Mouse (Mus musculus): ENCODE results near the gene Fgfr2.
"Not testable (repeated sequence)": the region's sequence is repeated elsewhere in the genome, so short reads cannot be mapped to it uniquely, and the experiment has no call there.

The Fgfr2 gene

DNA sequence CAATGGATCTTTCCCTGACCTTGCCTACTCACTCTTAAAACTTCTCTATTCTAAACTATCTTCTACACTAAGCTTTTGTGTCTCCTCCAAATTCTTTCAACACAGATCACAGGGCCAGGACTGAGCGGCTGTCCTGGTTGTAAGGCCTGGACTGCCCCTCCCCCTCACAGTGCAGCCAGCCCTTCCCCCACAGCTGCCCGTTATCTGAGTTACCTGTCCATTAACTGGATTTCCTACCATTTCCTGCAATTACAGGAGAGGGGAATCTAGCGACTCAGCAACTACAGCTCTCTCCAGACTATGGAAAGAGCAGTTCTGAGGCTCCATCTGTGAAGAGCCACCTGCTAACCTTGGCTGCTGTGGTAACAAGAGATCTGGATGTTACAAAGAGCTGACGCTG lies 567.2 kb downstream of the Fgfr2 start:
- CTCF ChIA-PET, result no interaction called here

DNA sequence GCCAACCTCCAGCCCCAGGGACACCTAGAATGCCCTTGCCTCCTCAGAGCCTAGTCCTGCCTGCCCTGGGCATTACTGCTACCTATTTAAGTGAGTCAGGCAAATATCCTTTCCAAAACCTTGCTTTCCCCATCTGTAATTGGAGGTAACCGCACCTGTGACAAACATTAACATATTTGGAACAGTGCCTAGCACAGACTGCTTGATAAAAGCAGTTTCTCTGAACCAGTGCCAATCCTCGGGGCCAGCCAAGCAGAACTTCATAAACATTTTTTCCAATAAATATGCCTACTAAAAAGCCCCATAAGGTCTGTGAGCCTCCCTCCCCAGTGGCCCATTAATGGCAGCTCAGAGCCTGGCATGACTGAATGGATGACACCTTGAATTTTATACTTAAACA lies 569.1 kb downstream of the Fgfr2 start:
- CTCF ChIA-PET, result interaction anchor here (0.7 kb wide), 2 partner anchors 418 to 617 kb away, joined by 3 to 9 read pairs; no protein-coding TSS in a partner anchor

DNA sequence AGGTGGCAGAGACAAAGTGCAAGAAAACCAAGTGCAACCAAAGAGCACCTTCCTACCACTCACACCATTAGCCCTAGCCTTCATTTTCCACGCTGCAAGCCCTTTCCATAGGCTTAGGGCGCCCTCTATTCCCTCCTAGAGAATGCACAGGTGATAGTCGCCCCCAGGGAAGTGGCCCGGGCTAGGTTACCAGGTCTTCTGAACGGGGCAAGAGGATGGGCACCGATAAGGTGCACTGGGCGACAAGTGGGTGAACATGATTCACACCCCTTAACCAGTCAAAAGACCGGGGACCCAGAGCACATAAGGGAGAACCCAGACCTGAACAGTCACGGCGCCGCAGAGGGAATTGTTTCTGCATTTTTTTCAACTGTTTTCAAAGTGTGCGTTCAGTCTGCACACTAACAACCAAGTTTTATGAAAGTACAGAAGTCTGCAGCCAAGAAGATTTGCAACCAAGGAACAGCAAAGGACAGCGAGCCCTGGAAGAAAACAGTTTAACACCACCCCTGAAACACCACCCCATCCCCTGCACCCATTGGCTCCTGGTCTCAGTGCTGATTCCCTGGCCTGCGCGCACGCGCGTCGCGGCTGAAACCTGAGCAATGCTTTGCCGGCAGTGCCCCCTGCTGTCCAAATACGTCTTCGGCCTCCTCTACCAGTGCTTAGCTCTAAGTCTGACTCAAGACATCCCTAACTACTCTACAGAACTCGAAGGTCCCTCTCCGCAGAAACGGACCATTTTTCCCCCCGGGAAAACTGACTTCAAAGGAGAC lies 571.6 kb downstream of the Fgfr2 start:
- CTCF ChIA-PET, result interaction anchor here (1.2 kb wide), 1 partner anchor 77 kb away, joined by 3 read pairs; no protein-coding TSS in a partner anchor

DNA sequence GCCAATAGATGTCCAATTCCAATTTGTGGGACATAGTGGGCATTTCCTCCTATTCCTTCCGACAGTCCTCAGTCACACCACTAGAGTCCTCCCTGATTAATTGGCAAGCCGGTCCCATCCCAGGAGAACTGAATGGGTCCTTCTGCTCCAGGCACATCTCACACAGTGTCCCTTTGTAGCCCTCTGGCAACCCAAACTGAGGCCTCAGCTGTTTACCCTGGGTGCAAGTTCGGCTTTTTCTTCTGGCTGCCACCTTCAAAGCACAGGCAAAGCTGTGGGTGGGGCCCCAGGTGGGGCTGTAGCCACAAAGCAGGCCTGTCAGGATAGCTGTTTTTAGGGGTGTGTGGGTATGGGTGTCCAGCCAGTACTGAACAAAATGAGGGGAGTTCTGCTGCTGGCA lies 576.0 kb downstream of the Fgfr2 start:
- CTCF ChIA-PET, result no interaction called here

DNA sequence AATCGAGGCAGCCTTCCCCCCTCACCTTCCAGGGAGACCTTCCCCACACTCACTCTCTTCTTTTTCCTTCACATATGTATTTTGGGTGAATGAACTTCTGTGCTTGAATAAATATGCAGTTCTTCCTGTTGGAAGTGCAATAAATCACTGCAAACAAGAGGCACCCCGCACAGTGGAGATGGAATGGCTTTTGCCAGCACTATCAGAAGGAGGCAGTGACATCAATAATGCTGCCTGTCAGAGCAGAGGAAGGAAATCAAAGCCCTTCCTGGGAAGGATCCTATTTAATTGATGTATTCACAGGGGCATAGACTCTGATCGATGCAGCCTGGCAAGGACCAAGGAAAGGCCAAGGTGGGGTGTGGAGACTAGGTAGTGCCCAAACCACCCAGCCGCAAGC lies 580.7 kb downstream of the Fgfr2 start:
- CTCF ChIA-PET, result no interaction called here

DNA sequence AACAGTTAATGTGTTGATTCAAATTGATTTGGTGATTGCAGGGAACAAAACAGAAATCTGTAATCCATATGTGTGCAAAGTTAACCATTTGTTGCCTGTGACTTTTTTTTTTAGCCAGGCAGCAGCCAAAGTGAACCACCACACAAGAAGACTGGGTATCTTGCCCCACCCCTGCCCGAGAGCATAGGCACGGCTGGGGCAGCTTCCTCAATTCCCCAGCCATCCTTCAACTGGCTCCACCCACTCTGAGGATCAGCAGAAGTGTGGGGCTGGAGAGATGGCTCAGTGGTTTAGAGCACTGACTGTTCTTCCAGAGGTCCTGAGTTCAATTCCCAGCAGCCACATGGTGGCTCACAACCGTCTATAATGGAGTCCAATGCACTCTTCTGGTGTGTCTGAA lies 581.6 kb downstream of the Fgfr2 start:
- CTCF ChIA-PET, result no interaction called here

DNA sequence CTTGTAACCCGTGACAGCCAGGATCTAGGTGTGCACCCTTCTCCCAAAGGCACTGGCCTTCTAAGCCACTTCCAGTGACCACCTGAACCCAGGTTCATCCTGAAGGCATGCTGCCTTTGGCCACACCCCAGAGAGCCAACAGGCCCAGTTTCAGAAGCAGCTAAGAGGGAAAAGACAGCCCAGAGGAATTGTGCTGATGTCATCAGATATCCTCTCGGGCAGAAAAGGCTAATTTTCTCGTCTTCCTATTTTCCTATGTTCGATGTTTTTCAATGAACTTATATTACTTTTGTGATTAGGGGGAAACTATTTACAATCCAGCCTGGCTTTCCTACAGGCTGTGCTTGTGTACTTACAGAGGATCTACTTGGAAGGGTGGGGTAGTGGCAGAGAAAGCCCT lies 582.6 kb downstream of the Fgfr2 start:
- CTCF ChIA-PET, result no interaction called here

DNA sequence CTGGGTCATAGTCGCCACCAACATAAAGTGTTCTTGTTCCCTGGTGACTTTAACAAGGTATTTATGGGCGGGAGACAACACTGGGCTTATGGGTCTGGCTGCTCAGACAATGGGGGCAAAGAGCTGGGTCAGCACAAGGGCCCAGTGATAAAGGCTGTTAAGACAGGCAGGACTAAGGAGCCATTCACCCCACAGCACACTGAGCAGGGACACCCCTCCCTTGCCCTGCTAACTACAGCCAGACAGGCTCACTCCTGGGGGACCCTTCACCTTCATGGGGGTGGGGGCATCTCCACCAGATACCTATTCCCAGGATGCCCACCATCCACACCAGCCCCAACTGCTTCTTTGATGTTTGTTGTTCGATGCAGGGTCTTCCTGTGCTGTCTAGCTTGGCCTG lies 593.9 kb downstream of the Fgfr2 start:
- CTCF ChIA-PET, result interaction anchor here (0.7 kb wide), 1 partner anchor 964 kb away, joined by 3 read pairs; no protein-coding TSS in a partner anchor

DNA sequence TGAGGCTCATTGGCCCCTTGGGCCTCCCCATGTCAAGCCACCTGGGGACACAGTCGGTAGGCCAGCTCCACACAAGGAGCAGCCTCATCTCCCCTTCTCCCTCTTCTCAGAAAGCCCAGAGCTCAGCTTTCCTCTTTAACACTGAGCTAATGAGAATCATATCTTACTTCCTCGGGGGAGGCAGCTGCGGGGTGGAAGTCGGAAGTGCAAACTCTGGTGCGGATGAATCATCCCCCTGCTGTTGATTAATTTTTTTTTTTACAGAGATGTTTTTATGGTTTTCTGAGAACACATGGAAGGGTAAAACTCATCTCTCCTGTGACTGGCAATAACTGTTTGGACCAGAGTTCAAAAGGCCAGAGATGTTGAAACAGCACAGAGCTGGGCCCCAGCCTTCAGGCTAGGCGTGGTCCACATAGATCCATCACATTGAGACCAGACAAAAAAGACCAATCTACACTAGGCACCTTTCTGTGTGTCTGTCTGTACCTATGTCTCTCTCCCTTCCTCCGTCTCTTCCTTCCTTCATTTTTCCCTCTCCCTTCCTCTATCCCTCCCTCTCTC lies 609.6 kb downstream of the Fgfr2 start:
- CTCF ChIA-PET, result no interaction called here

DNA sequence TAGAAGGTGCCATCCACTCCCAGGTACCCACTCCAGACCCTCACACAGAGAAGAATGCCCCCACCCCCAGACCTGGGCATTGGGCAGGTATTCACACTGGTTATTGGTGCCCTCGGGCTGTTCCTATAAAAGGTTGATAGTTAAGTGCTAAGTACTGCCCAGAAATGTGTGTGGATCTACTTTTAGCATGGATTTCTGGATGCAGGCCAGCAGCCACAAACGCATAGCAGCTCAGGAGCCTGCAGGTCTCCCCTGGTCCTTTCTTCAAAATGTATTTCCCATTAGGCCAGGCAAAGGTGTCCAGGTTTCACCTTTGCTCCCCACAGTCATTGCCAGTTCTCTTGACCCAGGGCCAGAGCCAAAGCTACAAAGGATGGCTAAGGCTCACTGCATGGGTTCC lies 614.0 kb downstream of the Fgfr2 start:
- CTCF ChIA-PET, result interaction anchor here (0.6 kb wide), 1 partner anchor 1032 kb away, joined by 4 read pairs; no protein-coding TSS in a partner anchor

DNA sequence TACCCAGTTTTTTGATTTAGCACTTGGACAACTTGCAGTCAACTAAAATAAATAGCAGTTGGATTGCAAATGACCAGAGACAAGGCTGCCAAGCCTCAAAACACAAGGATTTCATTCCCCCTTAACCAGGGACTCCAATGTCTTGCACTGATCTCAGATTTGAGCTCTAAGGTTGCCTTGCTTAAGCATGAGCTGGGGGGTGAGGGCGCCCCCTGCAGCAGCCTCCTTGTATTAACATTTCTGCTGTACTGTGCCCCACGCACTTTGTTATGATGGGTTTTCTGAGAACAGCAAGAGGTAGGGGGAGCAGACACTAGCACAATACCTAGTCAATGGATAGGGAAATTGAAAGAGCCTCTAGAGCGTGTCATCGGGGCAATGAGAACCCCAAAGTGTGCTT lies 615.8 kb downstream of the Fgfr2 start:
- CTCF ChIA-PET, result no interaction called here

DNA sequence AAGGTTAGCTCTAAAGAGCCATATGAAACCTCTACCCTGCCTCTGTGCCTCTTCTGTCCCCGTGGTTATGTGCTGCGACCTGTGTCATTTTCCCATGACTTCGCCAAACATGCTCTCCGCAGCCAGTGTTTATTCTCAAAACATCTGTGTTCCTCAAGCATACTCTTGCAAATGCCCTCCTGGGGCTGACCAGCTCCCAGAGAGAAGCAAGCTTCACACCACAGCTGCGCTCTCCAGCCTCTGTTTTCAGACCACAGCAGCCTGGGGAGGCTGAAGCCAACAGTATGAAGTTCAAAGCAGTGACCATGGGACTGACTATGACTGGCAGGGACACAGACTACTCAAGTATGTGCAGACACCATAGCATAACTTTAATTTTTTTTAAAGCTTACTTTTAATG lies 616.9 kb downstream of the Fgfr2 start:
- CTCF ChIA-PET, result interaction anchor here (0.6 kb wide), 1 partner anchor 105 kb away, joined by 3 read pairs; no protein-coding TSS in a partner anchor

DNA sequence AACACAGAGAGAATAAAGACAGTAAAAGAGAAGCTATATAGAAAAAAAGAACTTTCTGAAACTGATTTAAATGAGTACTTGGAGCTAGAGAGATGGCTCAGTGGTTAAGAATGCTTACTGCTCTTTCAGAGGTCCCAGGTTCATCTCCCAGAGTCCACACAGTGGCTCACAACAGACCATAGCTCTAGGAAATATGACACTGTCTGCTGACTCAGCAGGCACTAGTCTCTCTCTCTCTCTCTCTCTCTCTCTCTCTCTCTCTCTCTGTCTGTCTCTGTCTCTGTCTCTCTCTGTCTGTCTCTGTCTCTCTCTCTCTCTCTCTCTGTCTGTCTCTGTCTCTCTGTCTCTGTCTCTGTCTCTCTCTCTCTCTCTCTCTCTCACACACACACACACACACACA lies 620.7 kb downstream of the Fgfr2 start:
- CTCF ChIA-PET, result not testable (repeated sequence)

DNA sequence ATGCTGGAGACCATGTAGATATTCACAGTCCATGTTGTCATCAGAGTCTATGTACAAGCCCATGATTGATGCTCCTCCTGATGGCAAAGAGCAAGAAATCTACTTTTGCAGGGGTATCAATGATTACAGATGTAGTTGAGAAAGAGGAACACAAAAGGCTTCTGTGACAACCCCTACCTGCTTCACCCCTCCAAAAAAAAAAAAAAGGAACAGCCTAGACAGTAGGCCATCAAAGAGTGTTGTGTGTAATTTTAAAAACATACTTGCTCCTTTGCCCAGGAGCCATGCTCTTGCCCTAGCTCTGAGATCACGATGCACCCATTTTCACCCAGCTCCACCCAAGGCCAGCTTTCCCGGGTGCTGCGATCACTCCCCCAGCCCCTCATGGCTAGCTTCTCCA lies 626.0 kb downstream of the Fgfr2 start:
- CTCF ChIA-PET, result no interaction called here

DNA sequence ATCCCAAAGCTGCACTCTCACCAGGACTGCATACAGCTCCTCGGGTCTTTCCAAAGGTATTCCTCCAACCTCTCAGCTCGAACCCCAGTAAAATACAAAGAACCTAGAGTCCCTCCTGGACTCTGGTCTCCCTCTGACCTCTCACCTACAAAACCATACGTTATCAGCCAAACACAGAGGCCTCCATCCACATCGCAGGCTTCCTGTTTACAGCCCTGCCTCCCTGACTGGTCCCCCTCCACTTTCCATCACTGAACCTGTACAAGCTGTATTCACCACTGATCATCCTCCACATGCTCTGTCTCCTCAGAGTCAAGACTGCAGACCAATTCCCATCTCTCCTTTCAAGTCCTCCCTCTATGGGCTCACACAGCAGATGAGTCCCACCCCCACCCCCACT lies 628.9 kb downstream of the Fgfr2 start:
- CTCF ChIA-PET, result no interaction called here

DNA sequence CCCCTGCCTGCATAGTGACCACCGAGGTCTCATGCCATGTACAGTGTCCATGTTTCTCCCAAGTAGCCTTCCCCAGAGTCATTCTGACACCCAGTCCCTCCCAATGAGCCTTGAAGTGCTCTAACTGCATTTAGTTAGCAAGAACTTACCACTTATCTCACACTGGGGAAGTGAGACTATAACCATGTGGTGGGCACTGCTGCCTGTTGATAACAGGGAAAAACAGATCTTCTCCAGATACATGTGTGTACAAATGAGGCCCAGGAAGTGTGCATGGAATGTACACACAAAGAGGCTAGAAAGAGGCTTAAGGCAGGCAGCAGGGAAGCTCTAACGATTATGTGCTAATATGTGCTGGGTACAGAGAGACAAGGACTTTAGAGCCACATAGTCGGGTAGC lies 629.5 kb downstream of the Fgfr2 start:
- CTCF ChIA-PET, result no interaction called here

DNA sequence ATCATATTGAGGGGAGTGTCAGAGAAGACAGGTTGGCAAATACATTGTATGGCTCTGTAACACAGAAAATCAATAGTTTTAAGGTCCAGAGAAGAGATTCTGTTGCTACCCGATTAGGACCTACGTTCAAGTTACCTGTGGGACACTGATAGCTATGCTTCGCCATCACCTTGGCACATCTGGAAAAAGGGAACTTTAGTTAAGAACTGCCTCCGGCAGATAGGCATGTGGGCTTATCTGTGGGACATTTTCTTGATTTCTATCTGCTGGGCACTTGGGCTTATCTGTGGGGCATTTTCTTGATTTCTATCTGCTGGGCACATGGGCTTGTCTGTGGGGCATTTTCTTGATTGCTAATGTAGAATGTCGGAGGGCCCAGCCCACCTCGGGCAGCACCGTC lies 631.2 kb downstream of the Fgfr2 start:
- CTCF ChIA-PET, result no interaction called here

DNA sequence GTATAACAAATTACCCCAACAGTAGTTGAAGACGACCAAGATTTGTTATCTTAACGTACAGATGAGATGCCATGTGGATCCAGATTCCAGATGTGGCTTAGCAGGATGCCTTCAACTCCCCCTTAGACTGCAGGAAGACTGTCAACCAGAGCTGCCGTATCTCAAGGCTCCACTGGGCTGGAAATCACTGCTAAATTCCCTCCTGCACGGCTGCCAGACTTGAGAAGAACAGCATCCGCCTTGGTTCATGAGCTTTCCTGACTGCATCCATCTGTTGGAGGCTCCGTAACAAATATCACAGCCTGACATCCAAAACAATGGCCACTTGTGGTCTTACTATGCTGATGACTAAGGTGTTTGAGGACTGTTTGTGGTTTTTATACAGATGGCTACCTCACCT lies 635.8 kb downstream of the Fgfr2 start:
- CTCF ChIA-PET, result interaction anchor here (0.6 kb wide), 1 partner anchor 93 kb away, joined by 17 read pairs; no protein-coding TSS in a partner anchor

DNA sequence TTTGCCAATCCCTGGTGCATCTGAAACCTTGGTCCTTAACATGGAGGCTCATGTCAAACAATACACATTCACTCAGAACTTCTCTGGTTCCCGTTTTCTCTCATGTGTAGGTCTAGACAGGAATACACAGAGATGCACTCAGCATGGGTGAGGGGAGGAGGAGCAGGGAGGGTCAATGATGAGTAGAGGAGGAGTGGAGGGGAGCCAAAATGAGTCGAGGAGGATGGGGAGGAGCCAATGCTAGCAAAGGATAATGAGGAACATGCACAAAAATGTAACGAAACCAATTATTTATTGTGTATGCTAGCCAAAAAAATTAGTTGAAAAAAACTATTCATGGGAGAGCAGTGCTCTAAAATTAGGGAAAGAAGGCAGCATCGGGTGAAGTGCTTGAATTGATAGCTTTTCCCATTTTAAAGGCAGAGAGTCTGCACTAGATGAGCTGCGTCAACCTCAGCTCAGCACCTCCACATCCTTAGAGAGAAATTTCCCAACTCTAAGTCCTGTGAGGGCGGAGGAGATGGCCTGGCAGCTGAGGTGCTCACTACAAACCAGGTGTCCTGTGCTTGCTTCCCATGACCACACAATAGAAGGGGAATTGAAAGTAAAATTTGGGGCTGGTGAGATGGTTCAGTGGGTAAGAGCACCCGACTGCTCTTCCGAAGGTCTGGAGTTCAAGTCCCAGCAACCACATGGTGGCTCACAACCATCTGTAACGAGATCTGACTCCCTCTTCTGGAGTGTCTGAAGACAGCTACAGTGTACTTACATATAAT lies 636.6 kb downstream of the Fgfr2 start:
- CTCF ChIA-PET, result no interaction called here

DNA sequence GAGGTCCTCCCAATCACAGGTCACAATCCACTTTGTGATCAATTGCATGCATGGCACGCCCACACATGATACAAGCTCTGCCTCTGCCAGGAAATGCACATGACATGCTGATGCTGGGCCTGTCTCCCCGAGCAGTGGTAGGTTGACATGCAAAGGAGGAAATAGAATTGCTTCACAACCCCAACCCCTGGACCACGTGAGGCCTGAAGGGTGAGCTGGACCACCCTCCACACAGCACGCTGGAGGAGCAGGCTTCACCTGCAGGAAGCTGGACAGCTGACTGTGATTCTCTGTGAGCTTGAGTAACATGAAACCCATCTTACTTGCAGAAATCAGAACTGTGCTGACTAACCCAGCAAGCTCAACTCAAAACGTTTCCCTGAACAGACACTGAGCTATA lies 638.7 kb downstream of the Fgfr2 start:
- CTCF ChIA-PET, result no interaction called here

DNA sequence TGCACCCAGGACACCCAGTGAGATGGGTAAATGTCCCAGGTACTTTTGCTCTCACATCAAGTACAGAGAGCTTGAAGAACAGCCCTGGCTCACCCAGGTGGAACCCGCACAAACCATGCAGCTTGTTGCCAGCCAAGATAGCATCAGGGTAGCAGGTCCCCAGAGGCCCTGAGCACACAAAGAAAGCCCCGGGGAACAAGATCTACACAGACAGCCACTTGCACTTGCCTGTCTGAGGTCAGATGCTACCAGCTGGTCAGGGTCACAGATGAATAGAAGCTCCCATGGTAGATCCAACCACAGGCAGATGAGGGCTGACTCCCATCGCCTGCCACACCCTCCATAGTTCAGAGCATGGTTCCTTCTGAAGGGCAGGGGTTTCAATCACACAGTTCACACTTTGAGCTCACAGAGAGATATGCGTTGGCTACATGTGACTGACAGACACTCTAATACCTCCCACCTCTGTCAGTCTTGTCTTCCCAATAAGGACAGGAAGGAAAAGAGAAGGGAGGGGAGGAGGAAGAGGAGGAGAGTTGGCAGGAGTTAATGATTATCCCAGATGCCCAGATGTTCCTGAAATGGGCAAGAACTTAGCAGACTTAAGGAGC lies 642.3 kb downstream of the Fgfr2 start:
- CTCF ChIA-PET, result no interaction called here

DNA sequence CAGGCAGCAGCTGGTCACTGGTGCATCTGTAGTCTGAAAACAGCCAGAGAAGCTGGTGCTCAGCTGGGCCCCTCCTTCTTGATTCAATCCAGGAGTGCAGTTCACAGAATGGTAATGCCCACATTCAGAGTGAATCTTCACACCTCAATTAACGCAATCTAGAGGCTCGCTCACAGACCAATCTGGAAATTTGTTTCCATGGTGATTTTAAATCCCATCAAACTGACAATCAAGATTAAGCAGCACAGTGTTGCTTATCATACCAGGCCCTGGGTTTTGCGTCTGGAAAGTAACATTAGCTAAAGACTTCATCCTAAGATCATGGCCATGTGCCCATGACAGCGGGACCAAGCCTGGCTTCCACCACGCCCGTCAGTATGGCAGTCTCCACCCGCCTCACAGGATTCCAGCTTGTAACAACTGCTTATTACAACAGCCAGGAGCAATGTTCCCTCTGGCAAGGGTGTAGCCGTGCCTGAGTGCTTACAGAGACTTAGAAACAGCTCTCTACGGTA lies 644.8 kb downstream of the Fgfr2 start:
- CTCF ChIA-PET, result interaction anchor here (0.7 kb wide), 1 partner anchor 256 kb away, joined by 9 read pairs; no protein-coding TSS in a partner anchor
